Mouse (Mus musculus) naive thymus-derived CD4-positive, alpha-beta T cell, adult 5 months (primary cell): Measurements from ENCODE around the gene Loxl1. TPM values are rescaled to one million over a fixed set of nuclear protein-coding genes. Genes with fewer than 3 reads are reported as not detected.

ENCODE experiments used
- polyA plus RNA-seq: library from polyadenylated mRNA; unstranded; fragments of 100-300 nt; shearing (Covaris generic); gene quantifications from one replicate; pipeline ENCODE4 v1.2.1, GENCODE M21; 2017

The Loxl1 gene
- 0.10 TPM for polyA plus RNA-seq

GRCm38 (mm10) chr9:58312944-58313359, at the start of gene Loxl1:
Gene Loxl1, minus strand, starts transcription at chr9:58313186.

GRCm38 (mm10) chr9:58253033-58253804, 59.8 kb downstream of the Loxl1 start, which contains the start of gene Stoml1:
Gene Stoml1, plus strand, starts transcription at chr9:58253164.

GRCm38 (mm10) chr9:58249592-58250192, 63.3 kb downstream of the Loxl1 start, which contains the start of gene Pml:
Gene Pml, minus strand, starts transcription at chr9:58249786.

Other genes with a start within 250 kb of the Loxl1 start
- gene Stra6, start 249.4 kb downstream of the Loxl1 start, polyA plus RNA-seq: 0.19 TPM
- not detected for gene Ccdc33, start 194.4 kb downstream of the Loxl1 start, polyA plus RNA-seq
- gene Islr, start 108.9 kb downstream of the Loxl1 start, polyA plus RNA-seq: not detected
- not detected for gene Islr2, start 108.9 kb downstream of the Loxl1 start, polyA plus RNA-seq
- gene Pml, start 63.4 kb downstream of the Loxl1 start, polyA plus RNA-seq: 46.0 TPM
- 17.2 TPM for gene Stoml1, start 60.0 kb downstream of the Loxl1 start, polyA plus RNA-seq
- gene Tbc1d21, start 57.3 kb upstream of the Loxl1 start, polyA plus RNA-seq: not detected
- not detected for gene Insyn1, start 175.4 kb upstream of the Loxl1 start, polyA plus RNA-seq
- not detected for gene Cd276, start 242.3 kb upstream of the Loxl1 start, polyA plus RNA-seq